Mouse (Mus musculus) megakaryocyte, embryonic 14.5 days (primary cell): Measurements from ENCODE around the gene Bivm.

ENCODE experiments used
- FLI1 ChIP-seq: IDR thresholded peaks from 2 replicates; pipeline ENCODE4 v1.6.1; 2012; ENCODE audit warnings: low read length, inconsistent platforms, mixed read lengths
- GATA1 ChIP-seq: IDR thresholded peaks from 3 replicates; pipeline ENCODE4 v1.6.1; 2012; ENCODE audit warnings: mixed read lengths, low read length, inconsistent platforms, borderline replicate concordance

GRCm38 (mm10) chr1:44101448-44102225 lies 17.1 kb upstream of the Bivm start:
- TF ChIP-seq GATA1, result no peak
- no peak for TF ChIP-seq FLI1
